Mouse (Mus musculus) liver, embryonic 16.5 days (tissue): ENCODE data around the gene Aldh1b1. TPM values are rescaled to one million over a fixed set of nuclear protein-coding genes. Genes with fewer than 3 reads are reported as not detected.

ENCODE experiments used
- ATAC-seq: fragments of 200-750 bp; cut with Nextera tagmentation; 2 replicates; pipeline ENCODE4 v1.8.0; 2017; ENCODE audit warnings: low read depth, mild to moderate bottlenecking, moderate number of reproducible peaks, moderate library complexity
- H3K27ac ChIP-seq: fragments of 300-500 bp; sonication (generic); 2 replicates; pipeline ENCODE4 v1.5.1; 2014; ENCODE audit warnings: mild to moderate bottlenecking, low read length
- H3K27me3 ChIP-seq: fragments of 300-500 bp; sonication (generic); 2 replicates; pipeline ENCODE4 v1.6.1; 2014; ENCODE audit warnings: low read depth, low read length, mixed read lengths; ENCODE audit not compliant: control insufficient read depth, insufficient read depth
- H3K36me3 ChIP-seq: fragments of 300-500 bp; sonication (generic); 2 replicates; pipeline ENCODE4 v1.6.1; 2014; ENCODE audit warnings: mild to moderate bottlenecking; ENCODE audit not compliant: control insufficient read depth, insufficient read depth
- H3K4me1 ChIP-seq: fragments of 300-500 bp; sonication (generic); 2 replicates; pipeline ENCODE4 v1.6.1; 2014; ENCODE audit warnings: low read depth, low read length, mixed read lengths; ENCODE audit not compliant: control insufficient read depth
- H3K4me2 ChIP-seq: fragments of 300-500 bp; sonication (generic); 2 replicates; pipeline ENCODE4 v1.6.1; 2014; ENCODE audit warnings: low read depth, low read length, mixed read lengths
- H3K4me3 ChIP-seq: fragments of 300-500 bp; sonication (generic); 2 replicates; pipeline ENCODE4 v1.5.1; 2014; ENCODE audit warnings: low read depth, mild to moderate bottlenecking, low read length
- H3K9ac ChIP-seq: fragments of 300-500 bp; sonication (generic); 2 replicates; pipeline ENCODE4 v1.6.1; 2014; ENCODE audit warnings: low read depth, low read length
- H3K9me3 ChIP-seq: fragments of 300-500 bp; sonication (generic); replicated peaks from 2 replicates; pipeline ENCODE4 v1.6.1; 2016; ENCODE audit warnings: low read length; ENCODE audit not compliant: control insufficient read depth
- WGBS: fragments of 180-500 bp; shearing (Covaris S2); extraction: QIAGEN DNeasy Blood & Tissue Kit; methylation state at CpG from one replicate; pipeline ENCODE4 v1.1.7; 2014; ENCODE audit not compliant: insufficient replicate concordance; 5-methylcytosine and 5-hydroxymethylcytosine counted together
- polyA plus RNA-seq: library from polyadenylated mRNA; unstranded; fragments of >200 nt; fragmentation: Nextera tagmentation; extraction: Ambion mirVana; gene quantifications from 2 replicates; pipeline ENCODE4 v1.2.1, GENCODE M21; 2015

The Aldh1b1 gene
- polyA plus RNA-seq, 1 experiment from 2014 or later, result 114 TPM

- Histone ChIP-seq H3K36me3 (no peaks in the 10 kb centered on the region), H3K9me3 (no peaks in the 10 kb centered on the region), H3K4me1 (peaks cover 10% of the 10 kb centered on the region), H3K27me3 (peaks cover 13% of the 10 kb centered on the region), H3K4me3 (no peak overlapping the region), H3K4me2 (no peak overlapping the region), H3K27ac (no peak overlapping the region), H3K9ac (no peak overlapping the region)
- WGBS, result 75% methylated on average over 4 of the region's 4 CpGs
- no peak for ATAC-seq
These were observed 36.2 kb upstream of the Aldh1b1 start for GRCm38 (mm10) chr4:45762600-45762999.

- peak overlapping the region; percentile 55 for H3K4me2 ChIP-seq
- no peaks in the 10 kb centered on the region for H3K36me3 ChIP-seq
- no peak overlapping the region for H3K9ac ChIP-seq
- H3K27me3 ChIP-seq, result peaks cover 13% of the 10 kb centered on the region
- ATAC-seq, result no peak
- no peaks in the 10 kb centered on the region for H3K9me3 ChIP-seq
- no peak overlapping the region for H3K27ac ChIP-seq
- H3K4me1 ChIP-seq, result peaks cover 10% of the 10 kb centered on the region
- peak overlapping the region; percentile 42 for H3K4me3 ChIP-seq
- 17% methylated on average over 18 of the region's 18 CpGs for WGBS
These were observed 35.3 kb upstream of the Aldh1b1 start for GRCm38 (mm10) chr4:45763288-45764140.

- Histone ChIP-seq H3K36me3 (no peaks in the 10 kb centered on the region), H3K4me1 (peaks cover 10% of the 10 kb centered on the region), H3K27ac (no peak overlapping the region), H3K9me3 (no peaks in the 10 kb centered on the region), H3K4me3 (peak overlapping the region; percentile 42), H3K27me3 (peaks cover 13% of the 10 kb centered on the region), H3K9ac (no peak overlapping the region), H3K4me2 (peak overlapping the region; percentile 55)
- peak; percentile 61; the same call in 1 of the 2 replicates for ATAC-seq
- WGBS, result 5% methylated on average over 10 of the region's 10 CpGs
These were observed 34.7 kb upstream of the Aldh1b1 start for GRCm38 (mm10) chr4:45764141-45764494.

- Histone ChIP-seq H3K4me1 (peaks cover 10% of the 10 kb centered on the region), H3K27ac (no peak overlapping the region), H3K4me2 (no peak overlapping the region), H3K9me3 (no peaks in the 10 kb centered on the region), H3K4me3 (no peak overlapping the region), H3K27me3 (peaks cover 13% of the 10 kb centered on the region), H3K36me3 (no peaks in the 10 kb centered on the region), H3K9ac (no peak overlapping the region)
- ATAC-seq, result no peak
- 6% methylated on average over 16 of the region's 16 CpGs for WGBS
These were observed 33.7 kb upstream of the Aldh1b1 start for GRCm38 (mm10) chr4:45765121-45765564.

GRCm38 (mm10) chr4:45765565-45766201 lies 33.1 kb upstream of the Aldh1b1 start:
- H3K4me2 ChIP-seq, result no peak overlapping the region
- H3K9ac ChIP-seq, result no peak overlapping the region
- peaks cover 10% of the 10 kb centered on the region for H3K4me1 ChIP-seq
- ATAC-seq, result no peak
- H3K27me3 ChIP-seq, result peaks cover 13% of the 10 kb centered on the region
- WGBS, result 2% methylated on average over 14 of the region's 18 CpGs
- no peak overlapping the region for H3K27ac ChIP-seq
- no peaks in the 10 kb centered on the region for H3K9me3 ChIP-seq
- no peaks in the 10 kb centered on the region for H3K36me3 ChIP-seq
- H3K4me3 ChIP-seq, result no peak overlapping the region

- no peak overlapping the region for H3K9ac ChIP-seq
- H3K4me2 ChIP-seq, result no peak overlapping the region
- H3K9me3 ChIP-seq, result no peaks in the 10 kb centered on the region
- peaks cover 10% of the 10 kb centered on the region for H3K4me1 ChIP-seq
- H3K27me3 ChIP-seq, result peaks cover 13% of the 10 kb centered on the region
- 69% methylated on average over 7 of the region's 7 CpGs for WGBS
- H3K4me3 ChIP-seq, result no peak overlapping the region
- ATAC-seq, result no peak
- no peaks in the 10 kb centered on the region for H3K36me3 ChIP-seq
- no peak overlapping the region for H3K27ac ChIP-seq
These were observed 32.0 kb upstream of the Aldh1b1 start for GRCm38 (mm10) chr4:45766774-45767173.

GRCm38 (mm10) chr4:45767891-45768558 lies 30.8 kb upstream of the Aldh1b1 start:
- Histone ChIP-seq H3K4me3 (no peak overlapping the region), H3K4me2 (no peak overlapping the region), H3K36me3 (no peaks in the 10 kb centered on the region), H3K27ac (no peak overlapping the region), H3K27me3 (peaks cover 13% of the 10 kb centered on the region), H3K9ac (no peak overlapping the region), H3K4me1 (peaks cover 10% of the 10 kb centered on the region), H3K9me3 (no peaks in the 10 kb centered on the region)
- no peak for ATAC-seq
- WGBS, result 30% methylated on average over 11 of the region's 11 CpGs

GRCm38 (mm10) chr4:45769141-45769540 lies 29.7 kb upstream of the Aldh1b1 start:
- ATAC-seq, result no peak
- peaks cover 13% of the 10 kb centered on the region for H3K27me3 ChIP-seq
- WGBS, result 43% methylated on average over 10 of the region's 10 CpGs

More at GRCm38 (mm10) chr4:45769141-45769540, 29.7 kb upstream of the Aldh1b1 start:
- H3K27ac ChIP-seq, result no peak overlapping the region
- H3K4me3 ChIP-seq, result no peak overlapping the region
- H3K4me1 ChIP-seq, result peaks cover 10% of the 10 kb centered on the region
- H3K4me2 ChIP-seq, result no peak overlapping the region
- H3K9ac ChIP-seq, result no peak overlapping the region
- no peaks in the 10 kb centered on the region for H3K9me3 ChIP-seq
- no peaks in the 10 kb centered on the region for H3K36me3 ChIP-seq
